Comparison of ENCODE assay signal across 10 mouse cellular contexts in the genomic region with DNA sequence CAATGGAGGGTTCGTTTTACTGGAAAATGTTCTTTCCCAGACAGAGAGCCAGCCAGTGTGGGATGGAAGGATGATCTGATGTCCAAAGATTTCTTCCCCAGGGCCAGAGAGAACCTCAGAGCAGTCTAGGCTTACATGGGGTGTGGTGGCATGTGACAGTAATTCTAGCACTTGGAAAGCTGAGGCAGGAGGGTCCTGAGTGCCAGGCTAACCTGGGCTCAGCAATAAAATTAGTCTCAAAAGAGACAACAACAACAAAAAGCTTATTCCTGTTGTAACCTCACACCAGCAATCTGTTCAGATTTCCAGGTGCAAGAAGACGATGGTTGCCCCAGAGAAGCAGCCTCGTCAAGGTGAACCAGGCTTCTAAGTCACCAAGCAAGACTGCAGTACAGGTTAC. TPM values are rescaled to one million over a fixed set of nuclear protein-coding genes. Genes with fewer than 3 reads are reported as not detected.
DNase-seq lines count a peak whose midpoint lies in the region; ATAC-seq and TF ChIP-seq lines count a peak whose summit lies in the region.
"Had no signal": no experiment of that assay in that cellular context is flagged by ENCODE, and none has a peak within 500 bp of the region (broad histone marks: within the 10 kb centered on the region; RNA-seq: fewer than 3 reads in every experiment).

Gene Mfap5, plus strand, starts transcription at position 301 of the 400 bp plus-strand sequence.

- no peak within 1 kb of the TSS for H3K9ac ChIP-seq in intestine, postnatal 0 days (ENCODE audit: low read depth, low read length)
- H3K9ac ChIP-seq in intestine, embryonic 16.5 days (ENCODE audit: low read depth, low read length) = no peak within 1 kb of the TSS
- H3K9ac ChIP-seq in heart, embryonic 16.5 days (ENCODE audit: low read length) = no peak within 1 kb of the TSS
- no peak within 1 kb of the TSS for H3K9ac ChIP-seq in midbrain, embryonic 13.5 days (replicated peaks)
- H3K9ac ChIP-seq in hindbrain, embryonic 13.5 days = no peak within 1 kb of the TSS
- H3K9ac ChIP-seq: forebrain, embryonic 13.5 days had no signal

- no peaks in the 10 kb centered on the region for H3K36me3 ChIP-seq in intestine, postnatal 0 days (ENCODE audit: control insufficient read depth, insufficient read depth)
- H3K36me3 ChIP-seq in intestine, embryonic 16.5 days (ENCODE audit: control insufficient read depth, insufficient read depth, low read length) = no peaks in the 10 kb centered on the region
- no peaks in the 10 kb centered on the region for H3K36me3 ChIP-seq in heart, embryonic 16.5 days (ENCODE audit: control insufficient read depth, insufficient read depth)
- H3K36me3 ChIP-seq in midbrain, embryonic 13.5 days = no peaks in the 10 kb centered on the region
- H3K36me3 ChIP-seq in hindbrain, embryonic 13.5 days = no peaks in the 10 kb centered on the region

- no peaks in the 10 kb centered on the region for H3K9me3 ChIP-seq in intestine, postnatal 0 days (ENCODE audit: control insufficient read depth)
- H3K9me3 ChIP-seq in intestine, embryonic 16.5 days (ENCODE audit: control insufficient read depth, low read length) = no peaks in the 10 kb centered on the region
- H3K9me3 ChIP-seq in heart, embryonic 16.5 days (replicated peaks; ENCODE audit: control insufficient read depth, low read length) = no peaks in the 10 kb centered on the region
- no peaks in the 10 kb centered on the region for H3K9me3 ChIP-seq in midbrain, embryonic 13.5 days
- no peaks in the 10 kb centered on the region for H3K9me3 ChIP-seq in hindbrain, embryonic 13.5 days
- H3K9me3 ChIP-seq: forebrain, embryonic 13.5 days had no signal

- no peaks in the 10 kb centered on the region for H3K4me1 ChIP-seq in intestine, postnatal 0 days (replicated peaks; ENCODE audit: control insufficient read depth, insufficient read depth, low read length)
- no peaks in the 10 kb centered on the region for H3K4me1 ChIP-seq in intestine, embryonic 16.5 days (ENCODE audit: control insufficient read depth, insufficient read depth, low read length)
- H3K4me1 ChIP-seq in heart, embryonic 16.5 days (ENCODE audit: control insufficient read depth, insufficient read depth, low read length) = no peaks in the 10 kb centered on the region
- no peaks in the 10 kb centered on the region for H3K4me1 ChIP-seq in midbrain, embryonic 13.5 days (replicated peaks)
- H3K4me1 ChIP-seq in hindbrain, embryonic 13.5 days (replicated peaks) = no peaks in the 10 kb centered on the region
- H3K4me1 ChIP-seq: forebrain, embryonic 13.5 days had no signal

- H3K4me2 ChIP-seq in intestine, postnatal 0 days (replicated peaks; ENCODE audit: low read depth) = no peak within 1 kb of the TSS
- H3K4me2 ChIP-seq in intestine, embryonic 16.5 days (ENCODE audit: low read depth, low read length) = no peak within 1 kb of the TSS
- H3K4me2 ChIP-seq in heart, embryonic 16.5 days (ENCODE audit: low read depth, low read length) = no peak within 1 kb of the TSS
- H3K4me2 ChIP-seq in midbrain, embryonic 13.5 days (replicated peaks) = no peak within 1 kb of the TSS
- H3K4me2 ChIP-seq in hindbrain, embryonic 13.5 days = no peak within 1 kb of the TSS
- H3K4me2 ChIP-seq: forebrain, embryonic 13.5 days had no signal

- WGBS in intestine, postnatal 0 days = 84% methylated on average over 3 of the region's 3 CpGs
- 87% methylated on average over 3 of the region's 3 CpGs for WGBS in intestine, embryonic 16.5 days
- WGBS in heart, embryonic 16.5 days = 89% methylated on average over 3 of the region's 3 CpGs
- whole genome bisulfite sequencing in midbrain, embryonic 13.5 days = 89% methylated on average over 3 of the region's 3 CpGs
- 88% methylated on average over 3 of the region's 3 CpGs for WGBS in hindbrain, embryonic 13.5 days

- no peak for ATAC-seq in intestine, postnatal 0 days
- ATAC-seq in intestine, embryonic 16.5 days = no peak
- no peak for ATAC-seq in heart, embryonic 16.5 days (replicated peaks; ENCODE audit: extremely low read depth, insufficient read depth, low FRiP score)
- no peak for ATAC-seq in midbrain, embryonic 13.5 days
- ATAC-seq in hindbrain, embryonic 13.5 days (ENCODE audit: low FRiP score) = no peak
- ATAC-seq: forebrain, embryonic 13.5 days had no signal

- no peak for DNase-seq in thymus, postnatal 0 days (ENCODE audit: low spot score)
- DNase-seq in thymus, postnatal 36 days = no peak
- DNase-seq: left cerebral cortex, postnatal 4 days; lung, postnatal 14 days had no signal

- no peak for TF ChIP-seq CTCF in intestine, postnatal 0 days (IDR thresholded peaks at IDR 0.05; ENCODE audit: low read depth)

- no peak within 1 kb of the TSS for H3K4me3 ChIP-seq in intestine, postnatal 0 days (ENCODE audit: low read depth, low read length)
- no peak within 1 kb of the TSS for H3K4me3 ChIP-seq in intestine, embryonic 16.5 days (ENCODE audit: low read length)
- no peak within 1 kb of the TSS for H3K4me3 ChIP-seq in heart, embryonic 16.5 days (ENCODE audit: low read length)
- no peak within 1 kb of the TSS for H3K4me3 ChIP-seq in midbrain, embryonic 13.5 days (replicated peaks)
- H3K4me3 ChIP-seq in hindbrain, embryonic 13.5 days = no peak within 1 kb of the TSS
- H3K4me3 ChIP-seq: forebrain, embryonic 13.5 days had no signal

- no peak within 1 kb of the TSS for H3K27ac ChIP-seq in intestine, postnatal 0 days (ENCODE audit: low read depth, low read length)
- H3K27ac ChIP-seq in intestine, embryonic 16.5 days (ENCODE audit: low read length) = no peak within 1 kb of the TSS
- H3K27ac ChIP-seq in heart, embryonic 16.5 days (ENCODE audit: low read length) = no peak within 1 kb of the TSS
- H3K27ac ChIP-seq in midbrain, embryonic 13.5 days = no peak within 1 kb of the TSS
- H3K27ac ChIP-seq in hindbrain, embryonic 13.5 days = no peak within 1 kb of the TSS
- H3K27ac ChIP-seq: forebrain, embryonic 13.5 days had no signal

- H3K27me3 ChIP-seq in intestine, postnatal 0 days (replicated peaks; ENCODE audit: control insufficient read depth, insufficient read depth, low read length) = no peaks in the 10 kb centered on the region
- no peaks in the 10 kb centered on the region for H3K27me3 ChIP-seq in intestine, embryonic 16.5 days (replicated peaks; ENCODE audit: control insufficient read depth, insufficient read depth, low read length)
- H3K27me3 ChIP-seq in heart, embryonic 16.5 days (ENCODE audit: control insufficient read depth, insufficient read depth, low read length) = peaks cover 2% of the 10 kb centered on the region; the same call in 1 of the 2 replicates
- no peaks in the 10 kb centered on the region for H3K27me3 ChIP-seq in midbrain, embryonic 13.5 days
- H3K27me3 ChIP-seq in hindbrain, embryonic 13.5 days = no peaks in the 10 kb centered on the region
- H3K27me3 ChIP-seq: forebrain, embryonic 13.5 days had no signal

RNA-seq across cellular contexts. Expression of gene Mfap5, which starts in this region (rescaled TPM):
- polyA plus RNA-seq in intestine, postnatal 0 days (2015; fragmentation: Nextera tagmentation; extraction: Ambion mirVana) = 23.6 and 30.5 TPM in 2 replicates
- polyA plus RNA-seq in intestine, embryonic 16.5 days (2015; fragmentation: Nextera tagmentation; extraction: Ambion mirVana) = 8.8 and 9.2 TPM in 2 replicates
- 58.9 and 65.3 TPM in 2 replicates for polyA plus RNA-seq in thymus, postnatal 0 days (2015; fragmentation: Nextera tagmentation; extraction: Ambion mirVana)
- 28.2 and 32.0 TPM in 2 replicates for polyA plus RNA-seq in heart, embryonic 16.5 days (2015; fragmentation: Nextera tagmentation; extraction: Ambion mirVana)
- 1.7 and 1.8 TPM in 2 replicates for polyA plus RNA-seq in midbrain, embryonic 13.5 days (2015; fragmentation: Nextera tagmentation; extraction: Ambion mirVana)
- polyA plus RNA-seq in hindbrain, embryonic 13.5 days (2015; fragmentation: Nextera tagmentation; extraction: Ambion mirVana) = 1.7 and 1.9 TPM in 2 replicates
